Mouse (Mus musculus) hindbrain, postnatal 0 days (tissue): ENCODE measurements around the gene Slc1a1. TPM values are rescaled to one million over a fixed set of nuclear protein-coding genes. Genes with fewer than 3 reads are reported as not detected.
A peak's percentile ranks its signal among the peaks of the same experiment; 100 is the strongest.

Experiments used
- ATAC-seq: fragments of 200-750 bp; cut with Nextera tagmentation; 2 replicates; pipeline ENCODE4 v1.8.0; 2017; ENCODE audit warnings: mild to moderate bottlenecking, moderate TSS enrichment, moderate library complexity
- DNase-seq: peaks from one replicate; pipeline ENCODE4 v3.0.0-alpha.2; 2015; ENCODE audit warnings: low spot score
- H3K27ac ChIP-seq: fragments of 300-500 bp; sonication (generic); 2 replicates; pipeline ENCODE4 v1.5.1; 2014; ENCODE audit warnings: mild to moderate bottlenecking
- H3K27me3 ChIP-seq: fragments of 300-500 bp; sonication (generic); 2 replicates; pipeline ENCODE4 v1.6.1; 2014; ENCODE audit warnings: low read length, mixed read lengths; ENCODE audit not compliant: insufficient read depth
- H3K36me3 ChIP-seq: fragments of 300-500 bp; sonication (generic); 2 replicates; pipeline ENCODE4 v1.6.1; 2014; ENCODE audit warnings: low read length, mixed read lengths; ENCODE audit not compliant: insufficient read depth
- H3K4me1 ChIP-seq: fragments of 300-500 bp; sonication (generic); 2 replicates; pipeline ENCODE4 v1.6.1; 2014; ENCODE audit warnings: antibody characterized with exemption, low read length, mixed read lengths; ENCODE audit not compliant: insufficient read depth
- H3K4me2 ChIP-seq: fragments of 300-500 bp; sonication (generic); 2 replicates; pipeline ENCODE4 v1.6.1; 2014; ENCODE audit warnings: low read depth, mild to moderate bottlenecking, low read length, moderate library complexity, mixed read lengths
- H3K4me3 ChIP-seq: fragments of 300-500 bp; sonication (generic); 2 replicates; pipeline ENCODE4 v1.5.1; 2014; ENCODE audit warnings: low read length
- H3K9ac ChIP-seq: fragments of 300-500 bp; sonication (generic); replicated peaks from 2 replicates; pipeline ENCODE4 v1.6.1; 2014; ENCODE audit warnings: mild to moderate bottlenecking, low read length, moderate library complexity, mixed read lengths
- H3K9me3 ChIP-seq: fragments of 300-500 bp; sonication (generic); 2 replicates; pipeline ENCODE4 v1.6.1; 2016; ENCODE audit warnings: low read length, mixed read lengths
- CTCF ChIP-seq: IDR thresholded peaks from 2 replicates; pipeline ENCODE4 v1.5.1; 2016; ENCODE audit warnings: antibody characterized with exemption, control low read depth, low read depth
- WGBS: fragments of 180-500 bp; shearing (Covaris S2); extraction: QIAGEN DNeasy Blood & Tissue Kit; methylation state at CpG from one replicate; pipeline ENCODE4 v1.1.7; 2014; 5-methylcytosine and 5-hydroxymethylcytosine counted together
- polyA plus RNA-seq: library from polyadenylated mRNA; unstranded; fragments of >200 nt; fragmentation: Nextera tagmentation; extraction: Ambion mirVana; gene quantifications from 2 replicates; pipeline ENCODE4 v1.2.1, GENCODE M21; 2015
- total RNA-seq: library from RNA; depleted of rRNA; stranded (reverse); fragments of >200 nt; gene quantifications from 2 replicates; pipeline ENCODE4 v1.2.3, GENCODE M21; 2014; rRNA removed

Slc1a1 gene
- total and polyA plus RNA-seq, 2 experiments from 2014 or later, result 49.0 to 67.3 TPM

DNA sequence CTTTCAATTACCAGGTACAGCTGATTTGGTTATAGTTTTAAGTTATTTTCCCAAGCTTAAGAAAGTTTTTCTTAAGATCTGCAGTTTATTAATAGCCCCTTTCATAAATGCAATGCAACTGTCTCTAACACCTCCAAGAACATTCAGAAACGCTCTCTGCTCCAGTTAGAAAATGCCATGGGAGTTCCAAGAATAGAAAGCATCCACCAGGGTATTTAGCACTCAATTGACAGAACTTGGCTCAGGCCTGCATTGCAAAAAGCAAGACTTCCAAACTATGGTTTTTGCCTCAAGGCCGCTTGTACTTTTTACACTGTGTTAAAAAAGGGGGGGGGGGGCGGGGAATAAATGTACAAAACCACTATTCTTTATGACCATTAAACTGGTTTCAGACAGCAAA is 128.3 kb downstream of the Slc1a1 start:
- peaks cover 18% of the 10 kb centered on the region for H3K4me1 ChIP-seq
- H3K9me3 ChIP-seq, result no peaks in the 10 kb centered on the region
- DNase-seq (peak; percentile 43), ATAC-seq (no peak)
- 0 out of 2 replicates have a peak overlapping the region, but pooled peaks have one; percentile 88 for H3K9ac ChIP-seq
- H3K4me3 ChIP-seq, result peak overlapping the region; percentile 86
- H3K27me3 ChIP-seq, result no peaks in the 10 kb centered on the region
- WGBS, result 26% methylated on average over 3 of the region's 3 CpGs
- peak overlapping the region; percentile 87 for H3K4me2 ChIP-seq
- H3K36me3 ChIP-seq, result no peaks in the 10 kb centered on the region
- TF ChIP-seq CTCF, result no peak
- H3K27ac ChIP-seq, result peak overlapping the region; percentile 90; the same call in 1 of the 2 replicates

DNA sequence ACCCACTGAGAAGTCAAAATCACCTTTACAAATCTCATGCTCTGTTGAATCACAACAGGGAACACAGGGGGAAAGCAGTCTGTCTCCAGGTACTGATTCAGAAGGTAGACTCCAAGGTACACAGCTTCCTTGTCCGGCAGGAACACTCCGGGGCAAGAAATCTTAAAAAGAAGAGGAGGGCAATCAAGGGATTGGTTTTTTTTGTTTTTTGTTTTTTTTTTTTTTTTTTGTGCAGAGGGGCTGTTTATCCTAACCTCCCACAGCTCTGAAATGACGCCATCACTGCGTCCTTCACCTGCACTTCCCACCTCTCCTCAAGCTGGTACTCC is 128.6 kb downstream of the Slc1a1 start:
- 0 out of 2 replicates have a peak, but pooled peaks have one; percentile 4 for ATAC-seq
- TF ChIP-seq CTCF, result no peak
- no peaks in the 10 kb centered on the region for H3K36me3 ChIP-seq
- no peak for DNase-seq
- H3K4me3 ChIP-seq, result peak overlapping the region; percentile 86
- H3K27ac ChIP-seq, result peak overlapping the region; percentile 90
- peak overlapping the region; percentile 87 for H3K4me2 ChIP-seq
- 3% methylated on average over 4 of the region's 4 CpGs for WGBS
- H3K9ac ChIP-seq, result peak overlapping the region; percentile 88
- peaks cover 18% of the 10 kb centered on the region for H3K4me1 ChIP-seq
- no peaks in the 10 kb centered on the region for H3K9me3 ChIP-seq
- no peaks in the 10 kb centered on the region for H3K27me3 ChIP-seq

Other genes starting within 250 kb of the Slc1a1 start
- gene Glis3, start 155.0 kb upstream of the Slc1a1 start, total RNA-seq, result 11.4 and 16.2 TPM in 2 replicates
- 1.6 and 1.8 TPM in 2 replicates for gene Glis3, start 155.0 kb upstream of the Slc1a1 start, polyA plus RNA-seq
- 20.9 and 21.6 TPM in 2 replicates for gene Plpp6, start 128.9 kb downstream of the Slc1a1 start, total RNA-seq
- 13.8 and 14.2 TPM in 2 replicates for gene Plpp6, start 128.9 kb downstream of the Slc1a1 start, polyA plus RNA-seq
- gene 4430402I18Rik, start 132.8 kb downstream of the Slc1a1 start, total RNA-seq, result 1.1 and 1.7 TPM in 2 replicates
- gene 4430402I18Rik, start 132.8 kb downstream of the Slc1a1 start, polyA plus RNA-seq, result 2.4 and 3.0 TPM in 2 replicates
- 40.0 and 61.8 TPM in 2 replicates for gene Cdc37l1, start 155.3 kb downstream of the Slc1a1 start, total RNA-seq
- gene Cdc37l1, start 155.3 kb downstream of the Slc1a1 start, polyA plus RNA-seq, result 34.6 and 36.2 TPM in 2 replicates
- gene Ak3, start 212.9 kb downstream of the Slc1a1 start, total RNA-seq, result 86.9 and 90.1 TPM in 2 replicates
- 67.4 and 71.2 TPM in 2 replicates for gene Ak3, start 212.9 kb downstream of the Slc1a1 start, polyA plus RNA-seq